9 mouse cellular contexts compared by ENCODE assay signal in genomic region chr10:18233891-18234290, GRCm38 (mm10). TPM values are rescaled to one million over a fixed set of nuclear protein-coding genes. Genes with fewer than 3 reads are reported as not detected.
A peak's percentile ranks its signal among the peaks of the same experiment; 100 is the strongest.
DNase-seq lines count a peak whose midpoint lies in the region; ATAC-seq and TF ChIP-seq lines count a peak whose summit lies in the region.
"Had no signal": no experiment of that assay in that cellular context is flagged by ENCODE, and none has a peak within 500 bp of the region (broad histone marks: within the 10 kb centered on the region; RNA-seq: fewer than 3 reads in every experiment).

No protein-coding gene starts in this region.

- intact Hi-C loops in heart, adult 2 months (cut with DNase I): no loop called here
- intact Hi-C loops in heart, postnatal 25 days (cut with DNase I): no loop called here

- H3K4me3 ChIP-seq in heart, adult 2 months: no peak overlapping the region
- H3K4me3 ChIP-seq in liver, embryonic 12.5 days: peak overlapping the region; percentile 82; the same call in 1 of the 2 replicates

- H3K9ac ChIP-seq in heart, adult 2 months (ENCODE audit: low read depth, low read length): no peak overlapping the region
- H3K9ac ChIP-seq in liver, embryonic 12.5 days: no peak overlapping the region

- peak; percentile 55 for TF ChIP-seq CTCF in heart, adult 2 months (IDR thresholded peaks at IDR 0.05)

- 37% methylated on average over 3 of the region's 3 CpGs for WGBS in heart, adult 2 months
- 39% methylated on average over 3 of the region's 3 CpGs for WGBS in liver, embryonic 12.5 days (ENCODE audit: insufficient replicate concordance)

- no peak for TF ChIP-seq POLR2A in heart, adult 2 months (IDR thresholded peaks at IDR 0.05; ENCODE audit: insufficient read depth, low read depth, low read length)

- H3K4me2 ChIP-seq in liver, embryonic 12.5 days: peak overlapping the region; percentile 76

- H3K27me3 ChIP-seq in heart, adult 2 months (ENCODE audit: control insufficient read depth, insufficient read depth, low read length): no peaks in the 10 kb centered on the region
- no peaks in the 10 kb centered on the region for H3K27me3 ChIP-seq in liver, embryonic 12.5 days (replicated peaks)

- H3K4me1 ChIP-seq in heart, adult 2 months (ENCODE audit: control insufficient read depth, insufficient read depth, low read length): no peaks in the 10 kb centered on the region
- peaks cover 15% of the 10 kb centered on the region for H3K4me1 ChIP-seq in liver, embryonic 12.5 days

- no peak for ATAC-seq in liver, embryonic 12.5 days

- no peaks in the 10 kb centered on the region for H3K36me3 ChIP-seq in heart, adult 2 months (ENCODE audit: control insufficient read depth, insufficient read depth, low read length)
- H3K36me3 ChIP-seq in liver, embryonic 12.5 days: no peaks in the 10 kb centered on the region

- no peak overlapping the region; the same call in 1 of the 2 replicates for H3K27ac ChIP-seq in heart, adult 2 months
- no peak overlapping the region for H3K27ac ChIP-seq in liver, embryonic 12.5 days

- no peak for DNase-seq in heart, adult 2 months
- no peak for DNase-seq in heart, postnatal 25 days (ENCODE audit: low spot score)
- peak; percentile 5 for DNase-seq in thymus, postnatal 25 days
- DNase-seq in thymus, postnatal 36 days: no peak
- DNase-seq in natural killer cell, adult 2 months (ENCODE audit: low spot score in 2 of 2): no peak
- no peak for DNase-seq in cerebellum, adult 8-10 months
- no peak for DNase-seq in left cerebral cortex, adult 8-10 months (ENCODE audit: low spot score in 2 of 2)

- no peaks in the 10 kb centered on the region for H3K79me2 ChIP-seq in heart, adult 2 months (replicated peaks; ENCODE audit: control insufficient read depth, insufficient read depth, low read length)

- no peaks in the 10 kb centered on the region for H3K9me3 ChIP-seq in liver, embryonic 12.5 days (replicated peaks)

- TF ChIP-seq EP300 in heart, adult 2 months (IDR thresholded peaks at IDR 0.05; ENCODE audit: insufficient read depth, low read depth, low read length): no peak

RNA-seq across cellular contexts. Expression of gene Ccdc28a, which starts 0.9 kb away (rescaled TPM):
- total RNA-seq in heart, adult 2 months (2021): 10 to 100 TPM; 11.7 to 17.0 TPM
- polyA plus RNA-seq in heart, adult 2 months (2012; rRNA removed): 24.5 and 27.7 TPM in 2 replicates
- 10 to 100 TPM; 10.0 to 14.3 TPM for total RNA-seq in heart, postnatal 25 days (2021)
- 6.5 and 6.6 TPM in 2 replicates for polyA plus RNA-seq in liver, embryonic 12.5 days (2016; fragmentation: Nextera tagmentation; extraction: Ambion mirVana)
- total RNA-seq in left cerebral cortex, adult 8-10 months (2022): 10 to 100 TPM; 31.6 to 34.5 (median 33.1) TPM

RNA-seq across cellular contexts. Expression of gene Ect2l, which starts 23.2 kb away (rescaled TPM):
- total RNA-seq in heart, adult 2 months (2021): not detected
- 0.20 and 0.29 TPM in 2 replicates for polyA plus RNA-seq in heart, adult 2 months (2012; rRNA removed)
- not detected for total RNA-seq in heart, postnatal 25 days (2021)
- 0.21 TPM in 1 of 2 replicates, not detected in the other for polyA plus RNA-seq in liver, embryonic 12.5 days (2016; fragmentation: Nextera tagmentation; extraction: Ambion mirVana)
- under 1 TPM; 0.16 to 0.65 (median 0.37) TPM for total RNA-seq in left cerebral cortex, adult 8-10 months (2022)
- total RNA-seq: hematopoietic stem cell, adult 5-6 weeks had no signal
